Mouse (Mus musculus) MEL (cell line): ENCODE measurements around the gene Nucb2.

Source experiments
- CTCF ChIP-seq, 3 experiments: IDR thresholded peaks in 2 of 3; conservative IDR thresholded peaks in 1 of 3; 2 replicates each; pipeline ENCODE4 v1.5.1; 2011 to 2012; ENCODE audit warnings: low read length in 3 of 3, low read depth in 2 of 3, mild to moderate bottlenecking in 2 of 3, improper control_type of control experiment in 1 of 3, inconsistent platforms in 1 of 3, mixed read lengths in 1 of 3, moderate library complexity in 1 of 3; ENCODE audit not compliant: control insufficient read depth in 1 of 3, insufficient read depth in 1 of 3, poor library complexity in 1 of 3, severe bottlenecking in 1 of 3
- EP300 ChIP-seq, 2 experiments: IDR thresholded peaks; 2 replicates each; pipeline ENCODE4 v1.6.1; 2011; ENCODE audit warnings: improper control_type of control experiment in 2 of 2, low read length in 2 of 2, low read depth in 1 of 2, mild to moderate bottlenecking in 1 of 2
- ETS1 ChIP-seq: IDR thresholded peaks from 2 replicates; pipeline ENCODE4 v1.6.1; 2012; ENCODE audit warnings: low read depth, mild to moderate bottlenecking, inconsistent platforms, low read length, improper control_type of control experiment, moderate library complexity
- GABPA ChIP-seq: IDR thresholded peaks from 2 replicates; pipeline ENCODE4 v1.6.1; 2012; ENCODE audit warnings: low read depth, mild to moderate bottlenecking, inconsistent platforms, low read length, improper control_type of control experiment, moderate library complexity
- GATA1 ChIP-seq: IDR thresholded peaks from 2 replicates; pipeline ENCODE4 v1.6.1; 2011; ENCODE audit warnings: low read depth, low read length, improper control_type of control experiment
- MAFK ChIP-seq: IDR thresholded peaks from 2 replicates; pipeline ENCODE4 v1.6.1; 2011; ENCODE audit warnings: low read depth, mild to moderate bottlenecking, low read length, improper control_type of control experiment, borderline replicate concordance
- MAX ChIP-seq: IDR thresholded peaks from 2 replicates; pipeline ENCODE4 v1.6.1; 2011; ENCODE audit warnings: low read length, improper control_type of control experiment
- POLR2A ChIP-seq, 2 experiments: IDR thresholded peaks; 2 replicates each; pipeline ENCODE4 v1.6.1; 2011 to 2012; ENCODE audit warnings: low read length in 2 of 2, mild to moderate bottlenecking in 2 of 2, control low read depth in 1 of 2, improper control_type of control experiment in 1 of 2, low read depth in 1 of 2, moderate library complexity in 1 of 2; ENCODE audit not compliant: control insufficient read depth in 1 of 2, insufficient read depth in 1 of 2, poor library complexity in 1 of 2
- SMC3 ChIP-seq: IDR thresholded peaks from 2 replicates; pipeline ENCODE4 v1.6.1; 2011; ENCODE audit warnings: low read depth, low read length, improper control_type of control experiment
- TAL1 ChIP-seq: IDR thresholded peaks from 2 replicates; pipeline ENCODE4 v1.6.1; 2012; ENCODE audit warnings: mild to moderate bottlenecking, inconsistent platforms, low read length, moderate library complexity, mixed read lengths
- USF1 ChIP-seq: IDR thresholded peaks from 2 replicates; pipeline ENCODE4 v1.6.1; 2014; ENCODE audit warnings: low read depth, mild to moderate bottlenecking, inconsistent platforms, low read length, improper control_type of control experiment, moderate library complexity

GRCm38 (mm10) chr7:116504818-116505170 is 625 bp downstream of the Nucb2 start:
- TF ChIP-seq MAFK (no peak), EP300 (IDR thresholded peaks at IDR 0.05; ENCODE audit: low read depth in 1 of 2, low read length in 2 of 2) (no peak), CTCF (IDR thresholded peaks at IDR 0.05 in 2 of 3, conservative IDR thresholded peaks at IDR 0.05 in 1 of 3; ENCODE audit: control insufficient read depth in 1 of 3, insufficient read depth in 1 of 3, low read depth in 2 of 3, low read length in 3 of 3, poor library complexity in 1 of 3, severe bottlenecking in 1 of 3) (no peak), MAX (no peak), SMC3 (no peak), POLR2A (IDR thresholded peaks at IDR 0.05; ENCODE audit: control insufficient read depth in 1 of 2, insufficient read depth in 1 of 2, low read depth in 1 of 2, low read length in 2 of 2, poor library complexity in 1 of 2) (no peak), GATA1 (no peak), TAL1 (no peak), ETS1 (no peak), GABPA (no peak), USF1 (no peak)
